Mouse (Mus musculus): ENCODE measurements around the gene Ipo7.
A peak's percentile ranks its signal among the peaks of the same experiment; 100 is the strongest.
"Not testable (repeated sequence)": the region's sequence is repeated elsewhere in the genome, so short reads cannot be mapped to it uniquely, and the experiment has no call there.

The Ipo7 gene

DNA sequence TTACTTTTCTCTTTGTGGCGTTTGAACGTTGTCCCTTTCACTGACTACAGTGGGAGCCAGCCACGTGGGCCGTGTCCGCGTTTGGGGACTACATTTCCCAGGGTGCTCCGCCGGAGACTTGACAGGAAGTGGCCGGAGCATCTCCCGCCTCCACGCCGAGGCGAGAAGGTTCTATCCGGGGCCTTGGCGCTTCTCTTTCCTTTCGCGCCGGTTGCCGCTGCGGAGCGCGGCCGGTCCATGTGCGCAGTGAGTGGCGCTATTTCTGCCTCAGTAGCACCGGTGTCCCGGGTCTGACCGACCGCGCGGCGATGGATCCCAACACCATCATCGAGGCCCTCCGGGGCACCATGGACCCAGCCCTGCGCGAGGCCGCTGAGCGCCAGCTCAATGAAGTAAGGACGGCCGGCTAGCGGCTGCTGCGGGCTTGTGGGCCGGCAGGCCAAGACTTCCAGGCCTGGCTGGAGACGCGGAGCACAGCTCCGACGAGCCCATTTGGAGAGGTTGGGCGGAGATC is at the start of gene Ipo7:
Ipo7 (plus strand) TSS at position 158 of the 514 bp plus-strand sequence.
- TF ChIP-seq GATA4 (IDR thresholded peaks at IDR 0.05; ENCODE audit: insufficient replicate concordance, low read length): peak; percentile 6; the same call in 1 of the 2 replicates

- TF ChIP-seq GATA4 (IDR thresholded peaks at IDR 0.05; ENCODE audit: insufficient replicate concordance, low read length): no peak
Observed at GRCm38 (mm10) chr7:109968924-109969450, 49.1 kb upstream of the Ipo7 start.

DNA sequence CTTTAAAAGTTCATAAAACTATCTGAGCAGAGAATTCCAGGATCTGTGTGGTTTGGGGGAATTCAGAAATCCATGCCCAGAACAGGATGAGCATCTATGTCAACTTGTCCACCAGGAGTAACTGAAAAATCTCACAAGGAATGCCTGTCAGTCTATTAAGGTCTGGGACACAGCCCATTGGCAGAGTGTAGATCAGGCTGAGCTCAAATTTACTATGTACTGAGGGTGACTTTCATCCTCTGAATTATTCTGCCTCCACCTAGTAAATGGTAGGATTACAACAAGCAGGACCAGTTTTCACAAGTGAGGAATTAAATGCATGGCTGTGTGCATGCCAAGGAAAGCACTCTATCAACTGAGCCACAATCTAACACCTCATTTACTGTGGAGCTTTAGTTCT is 48.5 kb upstream of the Ipo7 start:
- TF ChIP-seq GATA4 (IDR thresholded peaks at IDR 0.05; ENCODE audit: insufficient replicate concordance, low read length): no peak

- no peak for TF ChIP-seq GATA4 (IDR thresholded peaks at IDR 0.05; ENCODE audit: insufficient replicate concordance, low read length)
Observed at GRCm38 (mm10) chr7:109975966-109976715, 41.9 kb upstream of the Ipo7 start.

DNA sequence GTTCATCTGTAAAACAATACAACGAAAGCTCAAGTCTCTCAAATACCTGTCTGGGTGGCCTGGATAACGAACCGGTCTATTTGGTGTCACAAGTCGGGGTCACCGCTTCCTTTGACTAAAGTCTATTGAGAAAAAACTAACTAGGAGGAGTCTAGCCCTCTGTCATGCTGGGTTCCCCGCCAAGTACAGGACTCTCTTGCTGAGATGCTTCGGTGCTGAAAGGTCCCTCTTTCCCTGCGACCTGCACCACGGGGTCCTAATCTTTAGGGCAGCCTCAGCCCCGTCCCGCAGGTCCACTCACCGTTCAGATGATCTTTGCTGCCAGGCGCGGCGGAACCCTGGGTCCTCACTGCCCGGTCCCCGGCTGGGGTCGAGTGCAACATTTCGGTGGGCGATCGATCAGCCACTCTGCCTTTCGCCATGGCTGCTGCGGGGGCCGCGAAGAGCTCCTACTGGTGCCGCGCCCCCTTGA is 32.4 kb upstream of the Ipo7 start:
- no peak for TF ChIP-seq GATA4 (IDR thresholded peaks at IDR 0.05; ENCODE audit: insufficient replicate concordance, low read length)

GRCm38 (mm10) chr7:109986133-109986669 is 31.9 kb upstream of the Ipo7 start:
- peak; percentile 34; the same call in 1 of the 2 replicates for TF ChIP-seq GATA4 (IDR thresholded peaks at IDR 0.05; ENCODE audit: insufficient replicate concordance, low read length)

GRCm38 (mm10) chr7:109986775-109987174 is 31.3 kb upstream of the Ipo7 start, which contains the start of gene Tmem41b:
Tmem41b (minus strand) TSS chr7:109986929.
- TF ChIP-seq GATA4 (IDR thresholded peaks at IDR 0.05; ENCODE audit: insufficient replicate concordance, low read length): not testable (repeated sequence)

- no peak for TF ChIP-seq GATA4 (IDR thresholded peaks at IDR 0.05; ENCODE audit: insufficient replicate concordance, low read length)
Observed at GRCm38 (mm10) chr7:109991286-109991685, 26.8 kb upstream of the Ipo7 start.

- no peak for TF ChIP-seq GATA4 (IDR thresholded peaks at IDR 0.05; ENCODE audit: insufficient replicate concordance, low read length)
Observed at GRCm38 (mm10) chr7:109993157-109993959, 24.7 kb upstream of the Ipo7 start.

DNA sequence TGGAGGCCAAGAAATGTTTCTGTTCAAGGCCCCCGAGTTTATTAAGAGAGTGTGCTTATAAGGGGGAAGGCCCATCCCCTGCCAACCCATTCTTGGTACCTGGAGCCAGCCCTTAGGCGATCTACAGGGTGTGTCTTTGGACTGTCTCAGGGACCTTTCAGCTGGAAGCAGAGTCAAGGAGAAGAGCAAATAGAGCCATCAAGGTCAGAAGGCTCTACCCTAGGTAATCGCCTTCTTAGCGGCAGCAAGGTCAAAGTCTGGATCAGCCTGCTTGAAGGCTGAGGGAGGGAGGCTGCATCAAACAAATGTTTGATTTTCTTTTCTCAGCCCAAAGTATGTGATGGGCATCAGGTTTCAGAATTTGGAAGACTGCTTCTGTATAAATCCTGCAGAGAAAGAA is 19.7 kb upstream of the Ipo7 start:
- TF ChIP-seq GATA4 (IDR thresholded peaks at IDR 0.05; ENCODE audit: insufficient replicate concordance, low read length): no peak

DNA sequence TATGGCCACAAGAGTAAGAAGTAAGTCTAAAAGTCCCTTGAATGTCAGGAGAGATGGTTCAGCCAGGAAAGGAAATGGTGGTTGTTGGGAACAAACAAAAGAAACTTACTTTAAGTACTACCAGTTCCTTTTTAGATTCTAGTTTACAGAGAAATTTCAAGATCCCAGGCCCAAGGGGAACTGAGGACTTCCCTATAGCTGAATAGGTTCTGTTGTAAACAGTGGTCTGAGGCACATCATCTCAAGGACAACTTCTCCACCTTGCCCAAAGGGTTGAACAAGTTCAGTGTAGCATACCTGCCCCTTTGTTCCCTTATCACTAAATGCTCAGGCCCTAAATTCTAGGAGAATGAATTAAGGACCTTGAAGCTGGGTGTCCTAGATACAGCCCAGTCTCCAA is 16.0 kb upstream of the Ipo7 start:
- no peak for TF ChIP-seq GATA4 (IDR thresholded peaks at IDR 0.05; ENCODE audit: insufficient replicate concordance, low read length)

DNA sequence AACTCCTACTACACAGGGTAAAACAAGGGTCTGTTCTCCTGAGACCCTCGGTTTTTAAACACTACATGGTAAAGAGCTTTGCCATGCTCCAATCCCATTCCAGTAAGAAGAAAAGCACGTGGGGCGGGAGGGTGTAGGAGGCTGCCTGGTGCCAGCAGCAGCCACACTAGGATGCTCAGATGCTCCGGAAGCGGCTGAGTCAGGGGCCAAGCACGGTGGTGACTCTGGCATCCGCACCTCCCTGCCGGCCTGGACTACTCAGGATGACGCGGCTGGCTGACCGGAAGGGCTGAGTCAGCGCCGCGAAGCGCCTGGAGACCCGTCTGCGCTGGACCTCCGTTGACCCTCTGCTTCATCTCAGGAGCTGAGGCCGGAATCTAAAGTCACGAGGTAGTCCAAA is 15.1 kb upstream of the Ipo7 start:
- TF ChIP-seq GATA4 (IDR thresholded peaks at IDR 0.05; ENCODE audit: insufficient replicate concordance, low read length): no peak

GRCm38 (mm10) chr7:110005976-110006375 is 12.1 kb upstream of the Ipo7 start:
- TF ChIP-seq GATA4 (IDR thresholded peaks at IDR 0.05; ENCODE audit: insufficient replicate concordance, low read length): no peak

DNA sequence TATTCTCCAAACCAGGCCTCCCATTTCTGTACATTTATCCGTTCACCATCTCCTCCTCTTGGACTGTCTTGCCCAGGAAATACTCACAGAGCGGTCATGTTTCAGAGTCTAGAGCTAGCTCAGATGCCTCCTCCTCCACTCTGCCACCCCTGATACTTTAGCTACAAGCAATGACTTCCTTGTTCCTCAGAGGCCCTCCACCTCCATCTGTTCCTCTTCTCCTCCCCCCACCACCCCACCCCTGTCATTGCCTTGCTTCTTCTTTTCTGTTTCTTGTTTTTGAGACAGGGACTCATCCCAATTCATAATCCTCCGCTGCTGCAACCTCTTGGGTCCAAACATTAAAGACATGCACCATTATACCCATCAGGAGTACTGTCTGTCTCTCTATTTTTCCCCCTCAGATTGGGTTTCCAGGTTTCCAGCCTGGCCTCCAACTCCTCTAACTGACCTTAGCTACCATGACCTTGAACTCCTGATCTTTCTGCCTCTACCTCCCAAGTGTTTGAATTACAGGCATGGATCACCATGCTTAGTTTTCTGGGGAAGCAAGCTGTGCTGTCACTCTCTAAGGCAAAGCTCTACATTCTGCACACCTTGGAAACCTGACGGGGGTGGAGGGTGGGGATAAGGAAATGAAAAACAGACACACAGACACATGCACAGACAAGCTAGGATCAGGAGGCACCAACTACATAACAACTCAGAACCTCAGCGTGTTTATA is 11.4 kb upstream of the Ipo7 start:
- no peak for TF ChIP-seq GATA4 (IDR thresholded peaks at IDR 0.05; ENCODE audit: insufficient replicate concordance, low read length)

- no peak for TF ChIP-seq GATA4 (IDR thresholded peaks at IDR 0.05; ENCODE audit: insufficient replicate concordance, low read length)
Observed at GRCm38 (mm10) chr7:110008513-110008912, 9.6 kb upstream of the Ipo7 start.

Data from liver, adult (tissue).